Mouse (Mus musculus) WW6 (cell line): ENCODE measurements around the gene Itk.
"Not testable (repeated sequence)": the region's sequence is repeated elsewhere in the genome, so short reads cannot be mapped to it uniquely, and the experiment has no call there.

Experiments
- DNase-seq: peaks from one replicate; pipeline ENCODE4 v3.0.0-alpha.2; 2013; ENCODE audit warnings: low read depth, low spot score

The Itk gene

DNA sequence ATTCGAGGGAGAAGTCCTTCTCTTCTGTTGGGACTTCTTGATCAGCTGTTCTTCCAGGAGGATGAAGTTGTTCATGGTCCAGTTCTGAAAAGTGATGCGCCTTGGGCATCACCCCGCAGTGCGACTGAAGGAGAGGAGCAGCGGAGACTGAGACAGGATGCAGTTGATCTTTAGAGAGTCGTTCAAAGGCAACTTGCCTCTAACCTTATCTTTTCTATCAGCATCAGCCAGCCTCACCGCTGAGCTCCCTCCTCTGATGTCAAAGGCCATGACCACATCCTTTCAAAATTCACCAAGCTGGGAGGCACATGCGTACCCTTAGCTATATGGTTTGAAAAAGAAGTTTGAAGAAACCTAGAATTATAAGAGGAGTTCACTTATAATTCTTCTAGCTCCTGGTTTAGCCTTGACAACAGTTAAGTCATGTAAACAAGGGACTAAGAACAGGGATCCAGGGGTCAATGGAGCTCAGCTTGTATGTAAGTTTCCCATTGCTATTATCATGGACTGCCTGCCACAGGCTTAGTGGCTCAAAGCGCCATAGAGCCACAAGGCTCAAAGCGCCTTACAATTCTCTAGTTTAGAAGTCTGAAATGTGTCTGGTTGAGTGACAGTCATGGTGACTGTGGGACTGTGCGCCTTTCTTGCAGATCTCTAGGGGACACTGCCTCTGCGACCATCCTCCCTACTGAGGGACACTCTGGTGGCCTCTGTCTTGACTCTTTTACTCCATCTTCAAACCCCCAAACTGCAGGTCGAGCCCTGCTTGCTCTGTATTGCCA, at the start of gene Itk:
Gene Itk, minus strand, starts transcription at position 180 of the 782 bp plus-strand sequence.
- no peak for DNase-seq

DNA sequence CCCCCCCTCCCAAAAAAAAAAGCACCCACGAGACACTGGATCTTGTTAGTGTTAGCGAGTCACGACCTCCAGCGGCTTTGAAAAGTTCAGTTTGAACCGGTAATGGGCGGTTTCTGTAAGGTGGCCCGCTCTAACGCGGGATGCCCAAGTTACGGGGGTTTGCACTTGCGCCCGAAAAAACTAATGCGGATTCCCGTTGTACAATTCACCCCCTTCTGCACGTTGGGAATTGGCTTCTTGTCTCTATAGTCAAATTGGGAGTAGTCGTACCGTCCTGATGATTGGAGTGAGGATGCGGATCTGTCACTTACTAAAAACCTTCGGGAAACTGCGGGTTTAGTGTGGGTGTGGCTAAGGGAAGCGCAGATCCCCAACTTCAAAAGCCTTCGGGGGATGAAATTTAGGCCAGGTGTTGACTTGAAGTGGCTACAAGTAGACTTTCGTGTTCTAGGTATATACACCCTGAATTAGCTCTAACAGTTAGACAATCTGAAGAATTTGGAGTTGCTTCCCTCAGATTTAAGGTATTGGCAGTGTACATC, 48.2 kb upstream of the Itk start:
- DNase-seq = peak; percentile 33

DNA sequence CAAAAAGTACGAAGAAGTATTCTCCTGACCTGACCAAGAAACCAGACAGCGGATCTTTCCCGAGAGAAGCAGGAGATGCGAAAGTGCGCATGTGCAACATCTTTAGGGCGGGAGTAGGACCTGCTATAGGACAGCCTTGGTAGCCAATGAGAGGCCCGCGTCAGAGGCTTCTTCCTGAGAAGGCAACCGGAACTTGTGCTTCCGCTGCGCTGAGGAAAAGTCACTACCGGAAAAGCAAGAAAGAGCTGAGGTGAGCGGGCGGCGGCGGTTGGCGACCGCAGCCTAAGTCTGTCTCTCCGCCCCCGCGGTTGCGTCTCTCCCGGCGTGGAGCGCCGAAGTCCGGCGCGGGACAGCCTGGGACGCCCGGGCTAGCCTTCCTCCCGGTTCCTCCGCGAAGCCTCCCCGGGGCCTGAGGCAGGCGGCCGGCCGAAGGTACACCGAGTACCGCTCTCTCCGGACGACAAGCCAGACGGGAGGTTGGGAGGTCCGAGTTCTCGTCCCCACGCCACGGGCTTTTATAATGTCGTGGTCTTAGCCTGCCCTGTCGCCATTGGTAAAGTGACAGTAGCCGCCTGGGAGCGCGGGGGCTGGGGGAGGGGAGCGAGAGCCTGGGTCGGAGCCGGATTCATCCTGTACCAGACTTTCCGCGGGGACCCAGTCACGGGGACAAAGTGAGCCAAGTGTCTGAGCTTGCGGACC, 47.6 kb upstream of the Itk start, which contains the start of gene Med7:
Gene Med7, plus strand, starts transcription at position 166 of the 699 bp plus-strand sequence.
- peak; percentile 95 for DNase-seq

- DNase-seq = no peak
Measured at GRCm38 (mm10) chr11:46435363-46435762, 46.0 kb upstream of the Itk start.

- peak; percentile 73 for DNase-seq
Measured at GRCm38 (mm10) chr11:46431129-46431528, 41.8 kb upstream of the Itk start.

- DNase-seq = no peak
Measured at GRCm38 (mm10) chr11:46430123-46430522, 40.8 kb upstream of the Itk start.

GRCm38 (mm10) chr11:46428131-46428530, 38.8 kb upstream of the Itk start:
- not testable (repeated sequence) for DNase-seq

DNA sequence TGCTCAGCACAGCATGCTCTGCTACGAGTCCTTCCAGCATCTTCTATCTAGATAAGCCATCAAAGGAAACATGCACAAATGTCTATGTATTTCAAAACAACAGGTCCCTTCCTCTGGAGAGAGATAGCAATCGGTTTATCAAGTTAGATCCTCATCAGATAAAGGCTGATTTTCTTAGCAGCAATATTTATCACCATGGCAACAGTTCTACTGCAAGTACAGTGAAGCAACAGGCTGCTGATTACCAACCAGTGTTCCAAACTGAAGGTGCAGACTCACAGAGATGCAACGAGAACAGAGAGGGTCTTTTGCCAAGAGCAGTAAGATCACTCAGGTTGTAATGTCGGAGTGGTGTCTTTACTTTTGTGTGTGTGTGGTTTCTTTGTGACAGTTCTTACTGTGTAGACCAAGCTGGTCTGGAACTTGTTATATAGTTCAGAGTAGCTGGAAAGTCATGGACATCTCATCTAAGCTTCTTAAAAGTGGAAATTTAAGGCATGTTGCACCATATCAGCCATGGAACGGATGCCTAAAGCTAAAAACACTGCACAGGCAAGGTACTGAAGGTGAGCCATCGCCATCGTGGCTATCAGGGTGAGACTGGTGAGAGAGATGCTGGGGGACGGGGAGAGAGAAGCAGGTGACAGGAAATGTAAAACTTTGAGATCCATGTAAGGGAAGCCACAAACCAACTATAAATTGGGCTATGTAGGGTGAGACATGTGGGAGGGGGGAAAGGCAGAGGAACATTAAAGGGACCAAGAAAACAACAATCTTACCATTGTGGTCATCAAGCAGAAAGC, 32.0 kb upstream of the Itk start:
- DNase-seq = no peak

DNA sequence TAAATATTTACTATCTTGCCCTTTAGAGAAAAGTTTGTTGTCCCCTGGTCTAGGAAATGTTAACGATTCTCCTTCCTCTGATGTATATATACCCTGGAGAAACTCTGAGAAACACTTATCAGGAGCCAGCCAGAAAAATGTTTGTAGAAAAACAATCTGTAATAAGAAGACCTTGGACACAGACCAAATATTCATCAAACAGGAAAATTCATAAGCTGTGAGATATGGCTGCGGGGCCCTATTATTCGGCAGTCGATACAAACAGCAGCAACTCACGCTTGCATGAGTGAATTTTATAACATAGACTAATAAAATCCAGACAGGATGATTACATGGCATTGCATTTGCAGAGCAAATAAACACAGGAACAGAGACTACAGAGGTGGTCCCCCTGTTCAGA, 29.5 kb upstream of the Itk start:
- DNase-seq = no peak

GRCm38 (mm10) chr11:46418438-46418837, 29.1 kb upstream of the Itk start:
- no peak for DNase-seq

- no peak for DNase-seq
Measured at GRCm38 (mm10) chr11:46410018-46410563, 20.8 kb upstream of the Itk start.

DNA sequence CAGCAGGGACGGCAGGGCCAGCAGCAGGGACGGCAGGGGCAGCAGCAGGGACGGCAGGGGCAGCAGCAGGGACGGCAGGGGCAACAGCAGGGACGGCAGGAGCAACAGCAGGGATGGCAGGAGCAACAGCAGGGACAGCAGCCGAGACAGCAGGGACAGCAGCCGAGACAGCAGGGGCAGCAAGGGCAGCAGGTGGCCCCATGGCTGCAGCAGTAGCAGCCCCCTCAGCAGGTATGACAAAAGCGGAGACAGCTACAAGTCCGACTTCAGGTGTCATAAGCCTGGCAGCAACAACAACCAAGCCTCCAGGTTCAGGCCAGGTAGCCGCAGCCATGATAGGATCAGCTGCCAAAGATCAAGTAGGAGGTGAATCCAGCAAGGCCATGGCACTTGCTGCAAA, 17.4 kb upstream of the Itk start:
- DNase-seq = no peak

GRCm38 (mm10) chr11:46404986-46405385, 15.7 kb upstream of the Itk start:
- DNase-seq = no peak

DNA sequence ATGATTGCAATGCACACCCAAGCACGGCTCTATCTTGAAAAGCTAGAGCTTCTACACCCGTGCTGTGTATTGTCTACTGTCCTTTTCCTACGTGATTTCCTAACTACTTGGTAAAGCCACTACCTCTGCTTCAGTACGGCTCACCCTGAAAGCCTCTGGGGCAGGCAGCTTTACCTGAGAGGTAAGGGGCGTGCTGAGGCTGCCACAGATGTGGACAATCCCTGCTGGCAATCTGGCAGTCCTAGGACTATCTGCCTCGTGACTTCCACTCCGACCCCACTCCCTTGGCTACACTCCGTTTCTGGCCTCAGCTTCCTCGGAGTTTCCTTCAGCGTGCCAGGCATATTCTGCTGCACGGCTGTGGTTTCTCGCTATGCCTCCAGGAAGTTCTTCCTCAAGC, 12.2 kb upstream of the Itk start:
- DNase-seq = no peak

DNA sequence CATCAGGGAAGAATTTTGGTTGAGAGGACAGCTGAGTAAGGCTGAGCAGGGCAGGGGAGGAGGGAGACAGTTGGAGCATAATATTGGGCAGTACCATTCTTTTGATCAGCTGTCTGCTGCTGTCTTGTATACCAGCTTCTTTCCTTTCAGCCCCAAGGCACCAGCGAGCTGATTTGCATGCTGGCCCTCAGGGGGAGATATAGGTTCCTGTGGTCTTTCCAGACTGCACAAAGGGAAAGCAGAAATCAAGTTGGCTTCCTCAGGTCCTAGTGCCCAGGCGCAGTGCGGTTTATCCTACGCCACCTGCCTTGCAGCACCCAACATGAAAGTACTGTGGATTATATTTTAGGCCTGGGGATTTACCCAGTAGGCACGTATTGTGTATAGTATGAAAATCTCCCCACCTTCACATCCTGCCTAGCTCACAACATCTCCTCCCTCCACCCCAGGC, 9.6 kb upstream of the Itk start:
- DNase-seq = no peak

- no peak for DNase-seq
Measured at GRCm38 (mm10) chr11:46398473-46398872, 9.2 kb upstream of the Itk start.

DNA sequence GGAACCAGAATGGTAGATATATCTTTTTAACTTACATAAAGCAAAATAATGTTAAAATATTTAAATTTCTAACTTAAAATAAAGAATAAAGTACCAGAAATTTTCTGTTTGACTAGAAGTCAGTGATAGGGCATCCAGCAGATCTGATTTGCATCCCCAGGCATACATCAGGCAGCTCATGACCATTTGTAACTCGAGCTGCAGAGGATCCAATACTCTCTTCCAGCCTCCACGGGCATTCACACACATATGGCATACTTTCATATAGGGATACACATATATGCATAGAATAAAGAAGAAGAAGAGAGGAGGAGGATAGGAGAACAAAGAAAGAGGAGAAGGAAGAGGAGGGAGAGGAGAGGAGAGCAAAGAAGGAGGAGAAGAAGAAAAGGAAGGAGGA, 8.6 kb upstream of the Itk start:
- DNase-seq = no peak

- DNase-seq = no peak
Measured at GRCm38 (mm10) chr11:46396860-46397179, 7.5 kb upstream of the Itk start.

GRCm38 (mm10) chr11:46396167-46396859, 7.0 kb upstream of the Itk start, which contains the start of gene Fam71b:
Gene Fam71b (plus strand): TSS chr11:46396559.
- DNase-seq = no peak

DNA sequence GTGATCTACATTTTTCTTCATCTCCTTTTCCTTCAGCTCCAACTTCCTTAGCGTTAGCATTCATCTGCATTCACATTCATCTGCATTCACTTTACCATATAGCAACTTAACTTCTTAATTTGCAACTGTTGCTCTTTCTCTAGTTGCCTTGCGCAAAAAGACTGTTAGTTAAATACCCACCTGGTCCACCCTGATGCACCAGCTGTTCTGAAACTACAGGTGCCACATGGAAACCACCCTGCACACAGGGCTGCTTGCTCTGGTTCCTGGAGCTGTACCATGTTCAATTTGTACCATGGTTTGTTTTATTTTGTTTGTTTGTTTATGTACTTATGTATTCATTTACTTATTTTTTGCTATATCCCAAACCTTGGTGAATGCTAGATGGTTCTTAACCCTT, 6.4 kb upstream of the Itk start:
- DNase-seq = no peak

GRCm38 (mm10) chr11:46395088-46395487, 5.8 kb upstream of the Itk start:
- no peak for DNase-seq
